Mouse (Mus musculus) embryo, embryonic 10 days (tissue): Measurements from ENCODE around the gene 2010315B03Rik.

Experiments used
- DNase-seq: peaks from one replicate; pipeline ENCODE4 v3.0.0-alpha.2; 2015; ENCODE audit warnings: low spot score

The 2010315B03Rik gene

GRCm38 (mm10) chr9:124312171-124313142 is at the start of gene 2010315B03Rik:
Gene 2010315B03Rik (minus strand): TSS chr9:124312696.
- DNase-seq: peak; percentile 89

- no peak for DNase-seq
Measured at GRCm38 (mm10) chr9:124311502-124311901, 994 bp downstream of the 2010315B03Rik start.

GRCm38 (mm10) chr9:124288329-124288728 is 24.2 kb downstream of the 2010315B03Rik start:
- no peak for DNase-seq

DNA sequence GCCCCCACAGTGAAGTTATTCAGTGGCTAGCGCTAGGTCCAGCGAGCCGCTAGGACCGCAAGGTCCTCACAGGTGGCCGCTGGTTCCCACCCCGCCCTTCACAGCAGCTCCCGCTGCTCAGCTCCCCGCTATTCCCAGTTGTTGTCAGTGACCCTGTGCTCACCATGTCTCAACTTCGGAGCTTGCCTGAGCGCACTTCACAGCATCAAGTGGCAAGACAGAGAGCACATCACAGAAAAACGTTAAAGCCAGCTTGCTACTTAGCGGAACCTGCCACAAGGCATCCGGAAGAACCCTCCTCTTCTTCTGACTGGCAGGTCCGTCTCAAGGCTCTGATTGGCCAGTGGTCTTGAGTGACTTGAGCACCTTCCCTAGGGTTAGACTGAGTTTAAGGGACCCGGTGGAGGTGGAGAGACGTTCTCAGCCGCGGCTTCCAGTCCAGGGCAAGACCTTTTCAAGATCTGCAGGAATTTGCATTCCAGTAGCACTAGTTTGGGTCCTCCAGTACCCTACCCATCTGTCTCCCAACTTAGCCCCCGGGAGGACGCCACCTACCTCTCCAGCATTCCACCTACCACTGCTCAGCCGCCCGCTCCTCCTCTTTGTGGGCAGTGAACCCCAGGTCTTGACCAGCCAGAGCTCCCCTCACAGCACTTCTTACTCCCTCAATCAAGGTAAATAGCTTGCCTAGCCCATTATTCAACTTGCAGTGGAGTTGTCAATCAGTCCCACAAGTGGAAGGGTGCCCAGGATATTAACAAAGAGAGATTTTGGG is 30.4 kb downstream of the 2010315B03Rik start:
- DNase-seq: peak; percentile 94

DNA sequence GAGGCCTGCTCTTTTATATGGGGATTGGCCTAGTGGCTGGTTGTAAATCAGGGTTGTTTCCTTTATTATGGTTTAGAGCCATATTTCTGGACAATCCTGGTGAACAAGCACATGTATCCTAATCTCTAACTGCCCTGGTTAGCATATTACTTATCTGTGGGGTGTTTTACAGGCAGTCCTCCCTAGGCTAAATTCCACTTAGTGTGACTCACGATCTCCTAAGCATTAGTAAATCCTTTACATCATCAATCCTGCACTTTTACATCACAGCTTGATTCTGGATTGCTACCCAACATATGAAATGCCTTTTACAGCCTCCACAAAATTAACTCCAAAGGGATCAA is 31.1 kb downstream of the 2010315B03Rik start:
- DNase-seq: no peak

- DNase-seq: no peak
Measured at GRCm38 (mm10) chr9:124280576-124281447, 31.7 kb downstream of the 2010315B03Rik start.

DNA sequence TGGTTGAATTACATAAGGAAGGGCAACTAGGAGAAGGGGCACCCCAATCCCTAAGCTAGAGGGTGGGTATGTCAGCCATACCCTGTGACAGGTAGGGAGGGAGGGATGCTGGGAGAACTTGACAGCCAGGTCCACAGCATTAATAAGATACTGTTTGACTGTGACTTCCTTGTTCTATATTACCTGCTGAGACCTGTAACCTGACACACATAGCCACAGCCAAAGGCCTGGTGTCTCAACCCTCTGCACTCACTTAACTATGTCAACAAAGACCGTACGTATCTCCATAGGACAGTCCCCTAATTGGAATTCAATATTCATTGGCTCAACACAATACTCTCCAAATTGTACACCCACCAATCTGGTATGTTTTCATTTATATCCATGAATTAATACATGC is 33.2 kb downstream of the 2010315B03Rik start:
- no peak for DNase-seq

GRCm38 (mm10) chr9:124275064-124275463 is 37.4 kb downstream of the 2010315B03Rik start:
- no peak for DNase-seq

DNA sequence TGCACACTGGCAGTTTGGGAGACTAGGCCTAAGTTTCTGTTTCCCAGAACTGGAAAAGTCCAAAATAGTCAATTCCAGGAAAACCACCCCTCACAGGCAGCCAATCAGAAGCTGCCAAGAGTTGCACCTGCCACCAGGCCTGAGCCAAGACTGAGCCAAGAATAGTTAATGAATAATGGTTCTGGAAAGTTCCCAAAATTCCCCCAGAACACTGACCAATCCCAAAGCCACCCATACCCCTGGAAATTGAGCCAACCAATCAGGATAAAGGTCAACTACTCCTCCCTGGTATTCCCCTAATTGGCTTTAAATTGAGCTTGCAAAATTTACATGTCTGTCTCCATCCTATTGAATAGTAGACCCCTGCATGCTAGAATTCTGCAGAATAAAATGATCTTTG is 39.3 kb downstream of the 2010315B03Rik start:
- DNase-seq: no peak

DNA sequence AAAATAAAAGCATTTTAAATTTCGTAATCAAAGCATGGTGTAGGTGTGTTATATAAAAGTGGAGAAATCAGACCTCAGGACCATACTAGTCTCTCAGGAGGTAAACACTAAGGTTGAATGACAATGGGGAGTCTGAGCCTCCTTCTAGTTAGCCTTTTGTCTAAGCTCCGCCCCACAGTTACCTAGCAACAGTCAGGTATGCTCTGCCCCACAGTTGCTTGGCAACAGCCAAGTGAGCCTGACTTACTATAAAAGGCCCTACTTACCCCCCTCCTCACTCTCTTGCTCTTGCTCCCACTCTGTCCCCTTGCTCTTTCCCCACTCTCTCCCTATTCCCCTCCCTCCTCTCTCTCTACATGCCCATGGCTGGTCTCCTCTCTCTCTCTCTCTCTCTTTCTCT is 44.6 kb downstream of the 2010315B03Rik start:
- peak; percentile 90 for DNase-seq

DNA sequence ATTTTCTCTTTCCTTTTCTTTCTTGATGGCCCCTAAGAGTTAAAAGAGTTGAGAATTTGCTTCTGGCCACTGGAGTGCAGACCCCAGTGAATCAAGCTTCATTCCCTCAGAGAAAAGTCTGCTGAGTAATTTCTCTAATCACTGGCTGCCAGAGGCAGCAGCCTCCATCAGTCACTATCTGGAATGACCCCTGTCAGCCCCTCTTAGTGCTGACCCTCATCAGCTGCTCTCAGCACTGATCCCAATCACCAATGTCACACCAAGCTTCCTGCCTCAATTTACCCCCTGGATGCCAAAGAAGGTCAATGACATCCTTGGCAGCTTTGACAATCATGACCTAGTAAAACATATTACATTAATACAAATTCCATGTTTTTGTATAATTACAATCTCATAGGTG is 45.0 kb downstream of the 2010315B03Rik start:
- no peak for DNase-seq

GRCm38 (mm10) chr9:124262987-124263717 is 49.3 kb downstream of the 2010315B03Rik start:
- no peak for DNase-seq

GRCm38 (mm10) chr9:124258067-124258556 is 54.4 kb downstream of the 2010315B03Rik start:
- no peak for DNase-seq

GRCm38 (mm10) chr9:124257200-124258066 is 55.1 kb downstream of the 2010315B03Rik start:
- DNase-seq: peak; percentile 84

GRCm38 (mm10) chr9:124256271-124257199 is 56.0 kb downstream of the 2010315B03Rik start:
- peak; percentile 43 for DNase-seq

GRCm38 (mm10) chr9:124251438-124251837 is 61.1 kb downstream of the 2010315B03Rik start:
- peak; percentile 64 for DNase-seq
